8 mouse cellular contexts compared by ENCODE assay signal in genomic region chr9:53402291-53402711, GRCm38 (mm10). TPM values are rescaled to one million over a fixed set of nuclear protein-coding genes. Genes with fewer than 3 reads are reported as not detected.
DNase-seq lines count a peak whose midpoint lies in the region; ATAC-seq and TF ChIP-seq lines count a peak whose summit lies in the region.

TSS of gene 4930550C14Rik (plus strand) at chr9:53402325.

- WGBS in intestine, embryonic 15.5 days = 13% methylated on average over 11 of the region's 11 CpGs
- WGBS in liver, embryonic 14.5 days (ENCODE audit: insufficient replicate concordance) = 39% methylated on average over 11 of the region's 11 CpGs
- WGBS in neural tube, embryonic 15.5 days = 5% methylated on average over 11 of the region's 11 CpGs

- ATAC-seq in intestine, embryonic 15.5 days = peak; percentile 44; the same call in 1 of the 2 replicates
- ATAC-seq in liver, embryonic 14.5 days (ENCODE audit: insufficient read depth) = no peak
- no peak for ATAC-seq in neural tube, embryonic 15.5 days (ENCODE audit: low FRiP score)
- no peak for ATAC-seq in erythroid progenitor cell, adult 5-6 weeks (replicated peaks; ENCODE audit: low FRiP score, poor library complexity, severe bottlenecking)

- H3K9ac ChIP-seq in intestine, embryonic 15.5 days = peak within 1 kb of the TSS; percentile 13; the same call in 1 of the 2 replicates
- H3K9ac ChIP-seq in liver, embryonic 14.5 days (replicated peaks) = no peak within 1 kb of the TSS
- H3K9ac ChIP-seq in neural tube, embryonic 15.5 days (replicated peaks) = no peak within 1 kb of the TSS

- intact Hi-C loops in gastrocnemius, postnatal 14 days (cut with DNase I; ENCODE audit: low total_unique reads) = no loop called here

- DNase-seq in urinary bladder, postnatal 14 days (ENCODE audit: low spot score) = peak; percentile 44
- DNase-seq in urinary bladder, postnatal 10 days (ENCODE audit: low spot score) = no peak
- peak; percentile 35 for DNase-seq in gastrocnemius, postnatal 14 days
- DNase-seq in liver, embryonic 14.5 days (ENCODE audit: low read depth in 3 of 3, low spot score in 3 of 3) = no peak
- DNase-seq in frontal cortex, postnatal 14 days (ENCODE audit: low spot score in 2 of 2) = no peak

- H3K4me1 ChIP-seq in intestine, embryonic 15.5 days (replicated peaks) = peaks cover 10% of the 10 kb centered on the region; the same call in 1 of the 2 replicates
- H3K4me1 ChIP-seq in liver, embryonic 14.5 days (replicated peaks; ENCODE audit: control insufficient read depth in 2 of 2, insufficient read depth in 2 of 2, low read length in 1 of 2) = peaks cover 0 to 9% of the 10 kb centered on the region in 2 experiments; a peak in 2 of 4 replicates
- H3K4me1 ChIP-seq in neural tube, embryonic 15.5 days = peaks cover 35% of the 10 kb centered on the region

- H3K27ac ChIP-seq in intestine, embryonic 15.5 days = peak within 1 kb of the TSS; percentile 62
- H3K27ac ChIP-seq in liver, embryonic 14.5 days = no peak within 1 kb of the TSS
- peak within 1 kb of the TSS; percentile 14 for H3K27ac ChIP-seq in neural tube, embryonic 15.5 days (replicated peaks)

- 0 out of 2 replicates have a peak within 1 kb of the TSS, but pooled peaks have one; percentile 4 for H3K4me3 ChIP-seq in intestine, embryonic 15.5 days (replicated peaks)
- no peak within 1 kb of the TSS for H3K4me3 ChIP-seq in liver, embryonic 14.5 days (ENCODE audit: insufficient read depth in 1 of 2, low read depth in 2 of 2, low read length in 2 of 2)
- no peak within 1 kb of the TSS for H3K4me3 ChIP-seq in neural tube, embryonic 15.5 days (replicated peaks)

- TF ChIP-seq CTCF in liver, embryonic 14.5 days (IDR thresholded peaks at IDR 0.05; ENCODE audit: low read depth) = no peak

- H3K27me3 ChIP-seq in intestine, embryonic 15.5 days (replicated peaks) = no peaks in the 10 kb centered on the region
- no peaks in the 10 kb centered on the region for H3K27me3 ChIP-seq in liver, embryonic 14.5 days (ENCODE audit: control insufficient read depth, insufficient read depth, low read length)
- H3K27me3 ChIP-seq in neural tube, embryonic 15.5 days (replicated peaks) = no peaks in the 10 kb centered on the region

- no peaks in the 10 kb centered on the region for H3K9me3 ChIP-seq in intestine, embryonic 15.5 days
- no peaks in the 10 kb centered on the region for H3K9me3 ChIP-seq in liver, embryonic 14.5 days (ENCODE audit: control insufficient read depth, low read length)
- no peaks in the 10 kb centered on the region for H3K9me3 ChIP-seq in neural tube, embryonic 15.5 days (replicated peaks)

- TF ChIP-seq EP300 in liver, embryonic 14.5 days (IDR thresholded peaks at IDR 0.05; ENCODE audit: low read depth) = no peak

- H3K36me3 ChIP-seq in intestine, embryonic 15.5 days = no peaks in the 10 kb centered on the region
- H3K36me3 ChIP-seq in liver, embryonic 14.5 days (replicated peaks; ENCODE audit: control insufficient read depth, insufficient read depth, low read depth) = no peaks in the 10 kb centered on the region
- no peaks in the 10 kb centered on the region for H3K36me3 ChIP-seq in neural tube, embryonic 15.5 days

- H3K4me2 ChIP-seq in intestine, embryonic 15.5 days (replicated peaks) = peak within 1 kb of the TSS; percentile 46
- H3K4me2 ChIP-seq in liver, embryonic 14.5 days (ENCODE audit: low read depth) = 0 out of 2 replicates have a peak within 1 kb of the TSS, but pooled peaks have one; percentile 4
- H3K4me2 ChIP-seq in neural tube, embryonic 15.5 days = peak within 1 kb of the TSS; percentile 47

RNA-seq across cellular contexts. Expression of gene 4930550C14Rik, which starts in this region (rescaled TPM):
- total RNA-seq in gastrocnemius, postnatal 14 days (2021) = under 1 TPM in 1 of 2 experiments, not detected in 1; 0.21 TPM
- polyA plus RNA-seq in intestine, embryonic 15.5 days (2015; fragmentation: Nextera tagmentation; extraction: Ambion mirVana) = 0.71 and 0.87 TPM in 2 replicates
- 0.12 and 0.64 TPM in 2 replicates for polyA plus RNA-seq in liver, embryonic 14.5 days (2012; rRNA removed)
- polyA plus RNA-seq in liver, embryonic 14.5 days (2014; fragmentation: Nextera tagmentation; extraction: Ambion mirVana) = 0.86 and 2.4 TPM in 2 replicates
- 0.56 and 1.2 TPM in 2 replicates for polyA plus RNA-seq in neural tube, embryonic 15.5 days (2015; fragmentation: Nextera tagmentation; extraction: Ambion mirVana)
- 1.4 TPM in 1 of 2 replicates, not detected in the other for total RNA-seq in erythroid progenitor cell, adult 5-6 weeks (2015; ENCODE audit: low replicate concordance)
- total RNA-seq in erythroid progenitor cell, adult 5-6 weeks (2017; ENCODE audit: low replicate concordance) = not detected in 2 replicates

Comparison
In these comparisons a context has a peak if more than half of its experiments do, and no peak if none do; other contexts are left out.
1. Peak in DNase-seq in gastrocnemius, postnatal 14 days; RNA of the gene not detected or under 1 TPM.
2. Peak in ATAC-seq, H3K4me3 ChIP-seq, H3K27ac ChIP-seq, H3K9ac ChIP-seq and H3K4me2 ChIP-seq in intestine, embryonic 15.5 days; RNA of the gene not detected or under 1 TPM.